Comparison of ENCODE assay signal across 8 mouse cellular contexts in the genomic region with DNA sequence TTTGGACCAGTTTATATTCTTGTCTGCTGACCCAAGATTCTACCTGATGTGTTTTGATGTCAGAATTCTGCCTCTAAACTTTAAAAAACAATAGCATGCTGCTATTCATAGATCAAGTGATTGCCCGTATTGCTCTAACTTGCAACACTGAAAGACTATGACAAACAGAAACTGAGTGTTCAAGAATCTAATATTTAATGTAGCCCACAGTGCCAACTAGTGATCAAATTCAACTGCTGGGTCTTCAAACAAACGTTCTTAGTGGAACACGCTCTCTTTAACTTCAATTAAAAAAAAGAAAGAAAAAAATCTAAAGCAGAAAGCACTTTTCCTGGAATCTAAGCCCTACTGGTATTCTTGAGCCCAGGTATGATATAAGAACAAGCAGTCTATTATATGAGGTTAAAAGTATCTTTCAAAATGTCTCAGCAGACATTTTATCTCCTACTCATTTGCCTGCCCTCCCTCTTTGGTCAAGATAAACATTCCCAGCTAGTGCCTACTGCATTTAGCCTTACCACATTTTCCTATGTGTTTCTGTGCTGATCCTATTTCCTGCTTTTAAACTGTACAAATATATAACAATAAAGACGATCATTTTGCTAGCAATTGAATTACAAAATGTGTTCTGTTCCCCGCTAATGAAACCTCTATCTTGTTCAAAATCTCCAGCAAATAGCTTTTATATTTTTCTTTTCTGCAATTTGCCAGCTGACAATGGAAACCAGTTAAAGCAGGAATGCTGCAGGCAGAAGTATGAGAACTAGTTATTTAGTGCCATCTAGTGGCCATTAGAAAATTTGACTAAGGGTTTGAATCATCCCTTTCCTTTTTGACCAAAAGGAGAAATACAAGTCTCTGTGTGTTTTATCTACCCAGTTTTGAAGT. TPM values are rescaled to one million over a fixed set of nuclear protein-coding genes. Genes with fewer than 3 reads are reported as not detected.
DNase-seq lines count a peak whose midpoint lies in the region; ATAC-seq and TF ChIP-seq lines count a peak whose summit lies in the region.

No protein-coding gene starts in this region.

- ATAC-seq in heart, embryonic 11.5 days (replicated peaks; ENCODE audit: insufficient number of reproducible peaks, low FRiP score, low TSS enrichment), result 0 out of 2 replicates have a peak, but pooled peaks have one; percentile 55
- 0 out of 2 replicates have a peak, but pooled peaks have one; percentile 52 for ATAC-seq in embryonic facial prominence, embryonic 12.5 days (ENCODE audit: insufficient number of reproducible peaks, insufficient read depth, low FRiP score, low TSS enrichment)
- ATAC-seq in cerebellum, adult (ENCODE audit: insufficient number of reproducible peaks, low FRiP score, low TSS enrichment), result no peak

- no peaks in the 10 kb centered on the region for H3K36me3 ChIP-seq in heart, embryonic 11.5 days (ENCODE audit: control insufficient read depth, insufficient read depth, low read length)
- H3K36me3 ChIP-seq in embryonic facial prominence, embryonic 12.5 days, result no peaks in the 10 kb centered on the region
- H3K36me3 ChIP-seq in thymus, adult 2 months (ENCODE audit: control insufficient read depth, insufficient read depth, low read length), result no peaks in the 10 kb centered on the region

- H3K4me3 ChIP-seq in heart, embryonic 11.5 days (ENCODE audit: low read depth, low read length), result no peak overlapping the region
- no peak overlapping the region for H3K4me3 ChIP-seq in embryonic facial prominence, embryonic 12.5 days
- no peak overlapping the region for H3K4me3 ChIP-seq in thymus, adult 2 months (ENCODE audit: control insufficient read depth, insufficient read depth, low read length)

- H3K9ac ChIP-seq in heart, embryonic 11.5 days (ENCODE audit: low read depth, low read length), result no peak overlapping the region
- no peak overlapping the region for H3K9ac ChIP-seq in embryonic facial prominence, embryonic 12.5 days

- no peak for TF ChIP-seq POLR2A in thymus, adult 2 months (IDR thresholded peaks at IDR 0.05; ENCODE audit: control insufficient read depth, extremely low read depth, insufficient read depth, low read length, poor library complexity)

- H3K9me3 ChIP-seq in heart, embryonic 11.5 days (replicated peaks; ENCODE audit: control insufficient read depth, low read length), result no peaks in the 10 kb centered on the region
- H3K9me3 ChIP-seq in embryonic facial prominence, embryonic 12.5 days, result no peaks in the 10 kb centered on the region

- H3K27ac ChIP-seq in heart, embryonic 11.5 days (ENCODE audit: low read depth, low read length), result no peak overlapping the region
- 0 out of 2 replicates have a peak overlapping the region, but pooled peaks have one; percentile 4 for H3K27ac ChIP-seq in embryonic facial prominence, embryonic 12.5 days
- no peak overlapping the region for H3K27ac ChIP-seq in thymus, adult 2 months (ENCODE audit: control insufficient read depth, insufficient read depth, low read length)

- TF ChIP-seq CTCF in thymus, adult 2 months (IDR thresholded peaks at IDR 0.05; ENCODE audit: borderline replicate concordance, control insufficient read depth, extremely low read depth, insufficient read depth, low read length, poor library complexity), result no peak

- H3K4me2 ChIP-seq in heart, embryonic 11.5 days, result no peak overlapping the region
- H3K4me2 ChIP-seq in embryonic facial prominence, embryonic 12.5 days (replicated peaks), result no peak overlapping the region

- no peak for DNase-seq in heart, postnatal 4 days
- peak; percentile 10 for DNase-seq in CD4-positive, CD25-positive, alpha-beta regulatory T cell, adult 2 months (ENCODE audit: low read depth, low spot score)
- DNase-seq in lung, postnatal 10 days, result peak; percentile 14
- no peak for DNase-seq in testis, postnatal 14 days (ENCODE audit: low spot score)
- DNase-seq in thymus, adult 2 months, result no peak

- WGBS in heart, embryonic 11.5 days (ENCODE audit: insufficient replicate concordance), result 41% methylated on average over 5 of the region's 5 CpGs
- 42% methylated on average over 5 of the region's 5 CpGs for WGBS in embryonic facial prominence, embryonic 12.5 days
- WGBS in thymus, adult 2 months, result 39% methylated on average over 5 of the region's 5 CpGs

- no peaks in the 10 kb centered on the region for H3K4me1 ChIP-seq in heart, embryonic 11.5 days (ENCODE audit: control insufficient read depth, insufficient read depth, low read length)
- no peaks in the 10 kb centered on the region for H3K4me1 ChIP-seq in embryonic facial prominence, embryonic 12.5 days
- no peaks in the 10 kb centered on the region for H3K4me1 ChIP-seq in thymus, adult 2 months (replicated peaks; ENCODE audit: control insufficient read depth, insufficient read depth, low read length)

- no peaks in the 10 kb centered on the region for H3K27me3 ChIP-seq in heart, embryonic 11.5 days (ENCODE audit: control insufficient read depth, insufficient read depth, low read length)
- H3K27me3 ChIP-seq in embryonic facial prominence, embryonic 12.5 days, result no peaks in the 10 kb centered on the region
- H3K27me3 ChIP-seq in thymus, adult 2 months (ENCODE audit: control insufficient read depth, insufficient read depth, low read length), result no peaks in the 10 kb centered on the region

RNA-seq across cellular contexts. Expression of gene 5730480H06Rik, which starts 17.6 kb away (rescaled TPM):
- 17.0 and 17.3 TPM in 2 replicates for polyA plus RNA-seq in heart, embryonic 11.5 days (2014; fragmentation: Nextera tagmentation; extraction: Ambion mirVana)
- total RNA-seq in heart, postnatal 4 days (2021), result 10 to 100 TPM; 10.9 to 12.6 TPM
- 32.2 and 33.3 TPM in 2 replicates for polyA plus RNA-seq in embryonic facial prominence, embryonic 12.5 days (2016; fragmentation: Nextera tagmentation; extraction: Ambion mirVana)
- 5.6 and 6.6 TPM in 2 replicates for polyA plus RNA-seq in thymus, adult 2 months (2012; rRNA removed)

Comparison
In these comparisons a context has a peak if more than half of its experiments do, and no peak if none do; other contexts are left out.
1. DNase-seq: peak in CD4-positive, CD25-positive, alpha-beta regulatory T cell, adult 2 months (single experiment) and lung, postnatal 10 days (single experiment); none in heart, postnatal 4 days (single experiment), testis, postnatal 14 days (single experiment) and thymus, adult 2 months (single experiment).